Comparison of ENCODE assay signal across 8 mouse cellular contexts in genomic region chr1:135313284-135314031, GRCm38 (mm10). TPM values are rescaled to one million over a fixed set of nuclear protein-coding genes. Genes with fewer than 3 reads are reported as not detected.
A peak's percentile ranks its signal among the peaks of the same experiment; 100 is the strongest.
DNase-seq lines count a peak whose midpoint lies in the region; ATAC-seq and TF ChIP-seq lines count a peak whose summit lies in the region.

Gene Timm17a (minus strand): TSS chr1:135313778.

- in situ Hi-C loops in Patski (cut with MboI; ENCODE audit: low pct_unique_long_range_greater_than_20kb) = no loop called here

- CTCF ChIA-PET in Patski (lab: Charles Lee) = interaction anchor here (1.1 kb wide), 1 partner anchor 11 kb away, joined by 4 read pairs; no protein-coding TSS in a partner anchor

- no peaks in the 10 kb centered on the region for H3K9me3 ChIP-seq in hindbrain, embryonic 13.5 days

- H3K4me2 ChIP-seq in hindbrain, embryonic 13.5 days = peak within 1 kb of the TSS; percentile 74

- peak within 1 kb of the TSS; percentile 89 for H3K4me3 ChIP-seq in hindbrain, embryonic 13.5 days

- peak; percentile 99 for ATAC-seq in Patski
- ATAC-seq in hindbrain, embryonic 13.5 days (ENCODE audit: low FRiP score) = peak; percentile 99

- H3K27ac ChIP-seq in hindbrain, embryonic 13.5 days = peak within 1 kb of the TSS; percentile 91

- no peaks in the 10 kb centered on the region for H3K27me3 ChIP-seq in Patski
- H3K27me3 ChIP-seq in hindbrain, embryonic 13.5 days = peaks cover 19% of the 10 kb centered on the region; the same call in 1 of the 2 replicates

- H3K36me3 ChIP-seq in hindbrain, embryonic 13.5 days = peaks cover 15% of the 10 kb centered on the region

- H3K4me1 ChIP-seq in hindbrain, embryonic 13.5 days (replicated peaks) = peaks cover 22% of the 10 kb centered on the region

- under 1% methylated on average over 51 of the region's 51 CpGs for WGBS in hindbrain, embryonic 13.5 days

- H3K9ac ChIP-seq in hindbrain, embryonic 13.5 days = peak within 1 kb of the TSS; percentile 97

- no peak for TF ChIP-seq CTCF in Patski (IDR thresholded peaks at IDR 0.05)

- DNase-seq in Patski (ENCODE audit: low read depth, low spot score) = peak; percentile 65
- peak; percentile 94 for DNase-seq in cerebellum, postnatal 14 days
- DNase-seq in frontal cortex, postnatal 14 days (ENCODE audit: low spot score in 2 of 2) = peak; percentile 91 to 94
- DNase-seq in layer of hippocampus, postnatal 25 days (ENCODE audit: extremely low spot score in 1 of 2, low spot score in 1 of 2) = peak; percentile 77 to 83
- DNase-seq in lung, postnatal 25 days (ENCODE audit: low spot score) = peak; percentile 96
- peak; percentile 96 for DNase-seq in retina, embryonic 14.5 days (ENCODE audit: low spot score)
- DNase-seq in thymus, postnatal 4 days = peak; percentile 90

- POLR2A ChIA-PET in Patski (lab: Charles Lee) = interaction anchor here (0.8 to 1.7 kb wide), 6 partner anchors 10 to 166 kb away, joined by 3 to 8 read pairs (median 4); partner anchors contain the start of genes Arl8a and Lmod1

RNA-seq across cellular contexts. Expression of gene Timm17a, which starts in this region (rescaled TPM):
- 199 TPM for polyA plus RNA-seq in Patski (2021)
- polyA plus RNA-seq in hindbrain, embryonic 13.5 days (2015; fragmentation: Nextera tagmentation; extraction: Ambion mirVana) = 145 and 164 TPM in 2 replicates
- total RNA-seq in layer of hippocampus, postnatal 25 days (2021) = 100 to 1,000 TPM; 151 to 176 TPM

Comparison
In these comparisons a context has a peak if more than half of its experiments do, and no peak if none do; other contexts are left out.
1. Peak in every context shown above with its lines: DNase-seq, ATAC-seq, H3K4me3 ChIP-seq and H3K27ac ChIP-seq.